In the genomic region with DNA sequence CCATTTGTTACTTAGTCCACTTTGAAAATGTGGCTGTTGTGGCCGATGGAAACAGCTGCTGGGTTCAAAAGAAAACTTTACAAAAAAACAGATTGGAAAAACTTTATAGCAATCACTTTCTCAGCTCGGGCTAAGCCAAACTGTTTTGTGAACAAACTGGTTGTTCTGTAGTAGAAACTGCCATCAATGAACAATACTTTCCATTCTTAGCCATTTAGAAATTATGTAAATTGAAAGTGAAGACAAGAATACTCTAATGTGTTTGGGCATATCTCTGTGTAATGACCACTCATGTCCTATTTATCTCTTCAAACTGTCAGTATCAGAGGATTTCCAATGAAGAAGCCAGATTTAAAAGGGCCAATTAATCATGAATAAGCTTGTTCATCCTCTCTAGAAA, we compare ENCODE assay signal across 16 mouse cellular contexts.
"Had no signal": no experiment of that assay in that cellular context is flagged by ENCODE, and none has a peak within 500 bp of the region (broad histone marks: within the 10 kb centered on the region; RNA-seq: fewer than 3 reads in every experiment).

No protein-coding gene starts in this region.

- ATAC-seq: hindbrain, embryonic 16.5 days; inflammation-experienced regulatory T-cells, adult 6 months; intestine, embryonic 15.5 days; intestine, postnatal 0 days had no signal

- DNase-seq: gastrocnemius, adult 2 months; gastrocnemius, postnatal 14 days; gastrocnemius, postnatal 36 days; heart, adult 11 months; heart, postnatal 10 days; heart, postnatal 4 days; kidney, adult 18-20 months; kidney, adult 8-10 months; kidney, postnatal 10 days; kidney, postnatal 25 days; kidney, postnatal 4 days; liver had no signal
